Mouse (Mus musculus): ENCODE results near the gene Ift81. TPM values are rescaled to one million over a fixed set of nuclear protein-coding genes. Genes with fewer than 3 reads are reported as not detected.
A peak's percentile ranks its signal among the peaks of the same experiment; 100 is the strongest.

Ift81 gene
- polyA plus RNA-seq, 1 experiment from 2014 or later, result 41.4 TPM

- Histone ChIP-seq H3K9ac (peak within 1 kb of the TSS; percentile 98), H3K27me3 (no peaks in the 10 kb centered on the region), H3K27ac (replicated peaks) (peak within 1 kb of the TSS; percentile 99), H3K9me3 (replicated peaks) (no peaks in the 10 kb centered on the region), H3K4me1 (peaks cover 31% of the 10 kb centered on the region), H3K36me3 (no peaks in the 10 kb centered on the region), H3K4me3 (replicated peaks) (peak within 1 kb of the TSS; percentile 76), H3K4me2 (replicated peaks) (peak within 1 kb of the TSS; percentile 80)
- under 1% methylated on average over 102 of the region's 113 CpGs for WGBS
- ATAC-seq (ENCODE audit: insufficient number of reproducible peaks, low FRiP score, low TSS enrichment, low read depth), result peak; percentile 93
Observed at GRCm38 (mm10) chr5:122502077-122502941, 112.0 kb downstream of the Ift81 start, which contains the start of gene Atp2a2. Gene Atp2a2, minus strand, starts transcription at chr5:122502225.

- H3K4me2 ChIP-seq (replicated peaks), result peak overlapping the region; percentile 80
Observed at GRCm38 (mm10) chr5:122501101-122502076, 112.9 kb downstream of the Ift81 start.

GRCm38 (mm10) chr5:122500563-122500962 is 113.8 kb downstream of the Ift81 start:
- 20% methylated on average over 5 of the region's 5 CpGs for WGBS
- Histone ChIP-seq H3K36me3 (peaks cover 15% of the 10 kb centered on the region), H3K27me3 (no peaks in the 10 kb centered on the region), H3K4me3 (replicated peaks) (peak overlapping the region; percentile 76), H3K27ac (replicated peaks) (no peak overlapping the region), H3K9me3 (replicated peaks) (no peaks in the 10 kb centered on the region), H3K9ac (peak overlapping the region; percentile 98), H3K4me1 (peaks cover 37% of the 10 kb centered on the region), H3K4me2 (replicated peaks) (peak overlapping the region; percentile 80)
- ATAC-seq (ENCODE audit: insufficient number of reproducible peaks, low FRiP score, low TSS enrichment, low read depth), result no peak

More at GRCm38 (mm10) chr5:122501101-122502076, 112.9 kb downstream of the Ift81 start:
- Histone ChIP-seq H3K27me3 (no peaks in the 10 kb centered on the region), H3K27ac (replicated peaks) (peak overlapping the region; percentile 99), H3K4me1 (peaks cover 37% of the 10 kb centered on the region), H3K4me3 (replicated peaks) (peak overlapping the region; percentile 76), H3K9ac (peak overlapping the region; percentile 98), H3K9me3 (replicated peaks) (no peaks in the 10 kb centered on the region), H3K36me3 (peaks cover 7% of the 10 kb centered on the region; the same call in 1 of the 2 replicates)
- ATAC-seq (ENCODE audit: insufficient number of reproducible peaks, low FRiP score, low TSS enrichment, low read depth), result peak; percentile 63
- WGBS, result under 1% methylated on average over 113 of the region's 113 CpGs

Other genes with a start within 250 kb of the Ift81 start
- gene Gpn3, start 242.6 kb downstream of the Ift81 start, polyA plus RNA-seq (2015; fragmentation: Nextera tagmentation; extraction: Ambion mirVana), result 61.3 and 64.5 TPM in 2 replicates
- 79.9 and 92.3 TPM in 2 replicates for gene Fam216a, start 242.2 kb downstream of the Ift81 start, polyA plus RNA-seq (2015; fragmentation: Nextera tagmentation; extraction: Ambion mirVana)
- 129 and 139 TPM in 2 replicates for gene Arpc3, start 222.6 kb downstream of the Ift81 start, polyA plus RNA-seq (2015; fragmentation: Nextera tagmentation; extraction: Ambion mirVana)
- 42.4 and 42.6 TPM in 2 replicates for gene Anapc7, start 192.8 kb downstream of the Ift81 start, polyA plus RNA-seq (2015; fragmentation: Nextera tagmentation; extraction: Ambion mirVana)
- 34.8 and 38.1 TPM in 2 replicates for gene Atp2a2, start 112.3 kb downstream of the Ift81 start, polyA plus RNA-seq (2015; fragmentation: Nextera tagmentation; extraction: Ambion mirVana)
- 3.2 and 3.6 TPM in 2 replicates for gene P2rx7, start 29.4 kb upstream of the Ift81 start, polyA plus RNA-seq (2015; fragmentation: Nextera tagmentation; extraction: Ambion mirVana)
- gene P2rx4, start 93.0 kb upstream of the Ift81 start, polyA plus RNA-seq (2015; fragmentation: Nextera tagmentation; extraction: Ambion mirVana), result 23.3 and 25.2 TPM in 2 replicates
- gene Camkk2, start 164.9 kb upstream of the Ift81 start, polyA plus RNA-seq (2015; fragmentation: Nextera tagmentation; extraction: Ambion mirVana), result 38.4 and 38.9 TPM in 2 replicates
- gene Anapc5, start 206.8 kb upstream of the Ift81 start, polyA plus RNA-seq (2015; fragmentation: Nextera tagmentation; extraction: Ambion mirVana), result 390 and 401 TPM in 2 replicates
- gene Rnf34, start 235.5 kb upstream of the Ift81 start, polyA plus RNA-seq (2015; fragmentation: Nextera tagmentation; extraction: Ambion mirVana), result 32.0 and 36.0 TPM in 2 replicates

All from embryonic facial prominence, embryonic 15.5 days (tissue).